Comparison of ENCODE assay signal across 12 mouse cellular contexts in the genomic region with DNA sequence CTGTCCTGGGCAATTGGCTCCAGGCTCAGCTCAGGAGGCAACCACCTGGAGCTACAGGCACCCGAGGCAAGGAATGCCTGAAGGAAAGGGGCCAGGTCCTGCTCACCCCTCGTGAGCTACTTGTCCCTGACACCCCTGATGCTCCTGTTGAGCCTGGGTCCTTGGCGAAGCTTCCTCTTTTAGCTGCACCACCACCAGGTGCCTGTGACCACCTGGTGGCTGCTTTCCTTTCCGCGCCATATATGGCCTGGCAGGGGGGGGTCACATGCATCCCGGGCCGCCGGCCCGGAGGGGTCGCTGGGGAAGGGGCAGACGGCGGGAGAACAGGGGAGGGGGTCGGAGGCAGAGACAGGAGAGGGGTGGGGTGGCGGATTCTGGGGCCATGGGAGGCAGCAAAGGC. TPM values are rescaled to one million over a fixed set of nuclear protein-coding genes. Genes with fewer than 3 reads are reported as not detected.
A peak's percentile ranks its signal among the peaks of the same experiment; 100 is the strongest.
DNase-seq lines count a peak whose midpoint lies in the region; ATAC-seq and TF ChIP-seq lines count a peak whose summit lies in the region.
"Not testable (repeated sequence)": the region's sequence is repeated elsewhere in the genome, so short reads cannot be mapped to it uniquely, and the experiment has no call there.
"Had no signal": no experiment of that assay in that cellular context is flagged by ENCODE, and none has a peak within 500 bp of the region (broad histone marks: within the 10 kb centered on the region; RNA-seq: fewer than 3 reads in every experiment).

No protein-coding gene starts in this region.

- not testable (repeated sequence) for H3K36me3 ChIP-seq in embryonic facial prominence, embryonic 10.5 days (replicated peaks); forebrain, postnatal 0 days (ENCODE audit: insufficient read depth); hindbrain, embryonic 11.5 days (ENCODE audit: control insufficient read depth, insufficient read depth, low read length); kidney, embryonic 16.5 days (ENCODE audit: insufficient read depth, low read length); limb, embryonic 15.5 days; midbrain, embryonic 15.5 days (replicated peaks)

- peak overlapping the region; percentile 57 for H3K4me2 ChIP-seq in forebrain, postnatal 0 days (ENCODE audit: low read depth)
- peak overlapping the region; percentile 51 for H3K4me2 ChIP-seq in hindbrain, embryonic 11.5 days (replicated peaks; ENCODE audit: low read depth, low read length)
- peak overlapping the region; percentile 53 for H3K4me2 ChIP-seq in kidney, embryonic 16.5 days (replicated peaks; ENCODE audit: low read depth, low read length)
- H3K4me2 ChIP-seq in limb, embryonic 15.5 days = peak overlapping the region; percentile 47
- H3K4me2 ChIP-seq in midbrain, embryonic 15.5 days = peak overlapping the region; percentile 67

- DNase-seq in embryonic facial prominence, embryonic 10.5 days (ENCODE audit: low spot score) = peak; percentile 20
- peak; percentile 6 for DNase-seq in forebrain, postnatal 0 days
- peak; percentile 3 for DNase-seq in hindbrain, embryonic 11.5 days (ENCODE audit: low spot score)
- peak; percentile 3 for DNase-seq in right cerebral cortex, postnatal 25 days

- peak overlapping the region; percentile 56 for H3K9ac ChIP-seq in forebrain, postnatal 0 days
- H3K9ac ChIP-seq in hindbrain, embryonic 11.5 days (ENCODE audit: low read depth, low read length); kidney, embryonic 16.5 days (replicated peaks; ENCODE audit: low read length); limb, embryonic 15.5 days: not testable (repeated sequence)
- peak overlapping the region; percentile 44 for H3K9ac ChIP-seq in midbrain, embryonic 15.5 days

- H3K9me3 ChIP-seq in embryonic facial prominence, embryonic 10.5 days; forebrain, postnatal 0 days (ENCODE audit: low read length); hindbrain, embryonic 11.5 days (ENCODE audit: control insufficient read depth, low read length); kidney, embryonic 16.5 days (ENCODE audit: low read length); limb, embryonic 15.5 days; midbrain, embryonic 15.5 days: not testable (repeated sequence)

- H3K27ac ChIP-seq in embryonic facial prominence, embryonic 10.5 days (replicated peaks) = peak overlapping the region; percentile 72
- H3K27ac ChIP-seq in forebrain, postnatal 0 days (ENCODE audit: low read depth, low read length); hindbrain, embryonic 11.5 days (ENCODE audit: low read depth, low read length); kidney, embryonic 16.5 days (ENCODE audit: low read length); limb, embryonic 15.5 days: not testable (repeated sequence)
- H3K27ac ChIP-seq in midbrain, embryonic 15.5 days = 0 out of 2 replicates have a peak overlapping the region, but pooled peaks have one; percentile 50

- not testable (repeated sequence) for H3K27me3 ChIP-seq in embryonic facial prominence, embryonic 10.5 days (replicated peaks; ENCODE audit: low read depth, poor library complexity, severe bottlenecking); forebrain, postnatal 0 days (ENCODE audit: insufficient read depth, low read length); hindbrain, embryonic 11.5 days (ENCODE audit: control insufficient read depth, insufficient read depth, low read length); kidney, embryonic 16.5 days (ENCODE audit: insufficient read depth, low read length); limb, embryonic 15.5 days; midbrain, embryonic 15.5 days (replicated peaks)

- not testable (repeated sequence) for H3K4me1 ChIP-seq in embryonic facial prominence, embryonic 10.5 days; forebrain, postnatal 0 days (ENCODE audit: insufficient read depth); hindbrain, embryonic 11.5 days (replicated peaks; ENCODE audit: control insufficient read depth, insufficient read depth, low read length); kidney, embryonic 16.5 days (ENCODE audit: insufficient read depth, low read length); limb, embryonic 15.5 days; midbrain, embryonic 15.5 days

- ATAC-seq in forebrain, postnatal 0 days; hindbrain, embryonic 11.5 days (ENCODE audit: low FRiP score); kidney, embryonic 16.5 days (ENCODE audit: low FRiP score, low TSS enrichment); limb, embryonic 15.5 days (ENCODE audit: insufficient number of reproducible peaks, low FRiP score, low TSS enrichment, low read depth); midbrain, embryonic 15.5 days (replicated peaks): not testable (repeated sequence)

- peak; percentile 24 for TF ChIP-seq CTCF in forebrain, postnatal 0 days (IDR thresholded peaks at IDR 0.05; ENCODE audit: low read depth)

- 16% methylated on average over 14 of the region's 14 CpGs for WGBS in embryonic facial prominence, embryonic 10.5 days
- 10% methylated on average over 14 of the region's 14 CpGs for WGBS in forebrain, postnatal 0 days
- 5% methylated on average over 7 of the region's 14 CpGs for WGBS in hindbrain, embryonic 11.5 days
- WGBS in kidney, embryonic 16.5 days = 16% methylated on average over 5 of the region's 14 CpGs
- 12% methylated on average over 11 of the region's 14 CpGs for WGBS in limb, embryonic 15.5 days
- 2% methylated on average over 14 of the region's 14 CpGs for WGBS in midbrain, embryonic 15.5 days

- H3K4me3 ChIP-seq in embryonic facial prominence, embryonic 10.5 days = peak overlapping the region; percentile 54
- peak overlapping the region; percentile 37 for H3K4me3 ChIP-seq in forebrain, postnatal 0 days (ENCODE audit: low read depth, low read length)
- peak overlapping the region; percentile 28 for H3K4me3 ChIP-seq in hindbrain, embryonic 11.5 days (ENCODE audit: low read depth, low read length)
- peak overlapping the region; percentile 24 for H3K4me3 ChIP-seq in kidney, embryonic 16.5 days (ENCODE audit: low read length)
- peak overlapping the region; percentile 31 for H3K4me3 ChIP-seq in limb, embryonic 15.5 days
- peak overlapping the region; percentile 46 for H3K4me3 ChIP-seq in midbrain, embryonic 15.5 days

RNA-seq across cellular contexts. Expression of gene Gm2974, which starts 0.3 kb away (rescaled TPM):
- polyA plus RNA-seq in embryonic facial prominence, embryonic 10.5 days (2016; fragmentation: Nextera tagmentation; extraction: Ambion mirVana) = 1.1 and 1.5 TPM in 2 replicates
- 9.1 and 10.3 TPM in 2 replicates for total RNA-seq in forebrain, postnatal 0 days (2014; rRNA removed)
- 12.0 and 13.6 TPM in 2 replicates for polyA plus RNA-seq in forebrain, postnatal 0 days (2015; fragmentation: Nextera tagmentation; extraction: Ambion mirVana)
- 1.5 and 1.7 TPM in 2 replicates for polyA plus RNA-seq in hindbrain, embryonic 11.5 days (2014; fragmentation: Nextera tagmentation; extraction: Ambion mirVana)
- polyA plus RNA-seq in kidney, embryonic 16.5 days (2015; fragmentation: Nextera tagmentation; extraction: Ambion mirVana) = 0.29 and 0.37 TPM in 2 replicates
- 0.21 and 0.36 TPM in 2 replicates for polyA plus RNA-seq in limb, embryonic 15.5 days (2015; fragmentation: Nextera tagmentation; extraction: Ambion mirVana)
- 8.0 and 10.0 TPM in 2 replicates for polyA plus RNA-seq in midbrain, embryonic 15.5 days (2015; fragmentation: Nextera tagmentation; extraction: Ambion mirVana)
- total RNA-seq: adrenal gland, postnatal 4 days; gastrocnemius, postnatal 25 days had no signal
- polyA plus RNA-seq: large intestine, adult 2 months had no signal

RNA-seq across cellular contexts. Expression of gene Gm3127, which starts 17.2 kb away (rescaled TPM):
- polyA plus RNA-seq in embryonic facial prominence, embryonic 10.5 days (2016; fragmentation: Nextera tagmentation; extraction: Ambion mirVana) = not detected in 2 replicates
- total RNA-seq in forebrain, postnatal 0 days (2014; rRNA removed) = not detected in 2 replicates
- not detected in 2 replicates for polyA plus RNA-seq in forebrain, postnatal 0 days (2015; fragmentation: Nextera tagmentation; extraction: Ambion mirVana)
- polyA plus RNA-seq in hindbrain, embryonic 11.5 days (2014; fragmentation: Nextera tagmentation; extraction: Ambion mirVana) = not detected in 2 replicates
- not detected in 2 replicates for polyA plus RNA-seq in kidney, embryonic 16.5 days (2015; fragmentation: Nextera tagmentation; extraction: Ambion mirVana)
- not detected in 2 replicates for polyA plus RNA-seq in limb, embryonic 15.5 days (2015; fragmentation: Nextera tagmentation; extraction: Ambion mirVana)
- not detected in 2 replicates for polyA plus RNA-seq in midbrain, embryonic 15.5 days (2015; fragmentation: Nextera tagmentation; extraction: Ambion mirVana)
- total RNA-seq: adrenal gland, postnatal 4 days; gastrocnemius, postnatal 25 days; heart, postnatal 4 days; left cerebral cortex, postnatal 10 days had no signal
- polyA plus RNA-seq: large intestine, adult 2 months had no signal
